8 mouse cellular contexts compared by ENCODE assay signal in the genomic region with DNA sequence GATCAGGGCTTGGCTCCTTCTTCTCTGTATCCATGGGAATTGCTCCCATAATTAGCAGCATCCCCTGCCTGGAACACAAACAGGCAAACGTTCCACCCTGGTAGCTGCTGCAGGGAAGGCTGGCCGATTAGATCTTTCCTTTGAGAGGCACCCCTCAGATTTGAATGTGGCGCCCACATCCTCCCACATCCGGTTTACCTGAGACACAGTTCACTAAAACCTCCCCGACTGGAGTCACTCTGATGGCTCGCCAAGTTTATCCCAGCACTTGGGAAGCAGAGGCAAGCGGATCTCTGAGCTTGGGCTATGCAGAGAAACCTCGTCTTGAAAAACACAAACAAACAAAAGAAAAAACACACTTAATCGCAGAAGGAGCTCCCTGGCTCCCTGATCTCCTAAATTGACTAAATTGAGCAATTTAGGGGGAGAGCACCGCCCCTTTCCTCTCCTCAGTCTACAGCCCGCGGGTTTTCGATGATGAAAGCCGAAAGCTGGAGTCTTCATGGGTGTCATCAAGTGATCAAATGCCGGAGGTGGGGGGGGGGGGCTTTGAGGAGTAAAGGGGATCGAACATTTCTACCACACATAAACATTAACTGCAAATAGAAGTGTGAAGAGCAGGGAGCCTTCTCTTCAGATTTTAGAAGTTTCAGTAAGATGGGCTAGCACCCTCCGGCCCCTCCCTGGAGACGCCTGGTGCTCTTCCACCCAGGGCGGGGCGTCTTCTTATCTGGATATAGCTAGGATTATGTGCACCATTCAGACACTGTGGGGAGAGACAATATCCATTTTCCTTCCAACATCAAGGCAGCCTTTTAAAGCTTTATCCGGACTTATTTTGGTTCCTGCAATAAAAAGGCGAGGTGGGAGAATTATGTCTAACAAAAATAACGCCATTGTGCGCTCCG. TPM values are rescaled to one million over a fixed set of nuclear protein-coding genes. Genes with fewer than 3 reads are reported as not detected.
DNase-seq lines count a peak whose midpoint lies in the region; ATAC-seq and TF ChIP-seq lines count a peak whose summit lies in the region.

No protein-coding gene starts in this region.

- TF ChIP-seq CTCF in gastrocnemius, adult 2 months (IDR thresholded peaks at IDR 0.05), result no peak
- no peak for TF ChIP-seq CTCF in midbrain, postnatal 0 days (IDR thresholded peaks at IDR 0.05)
- no peak for TF ChIP-seq CTCF in intestine, postnatal 0 days (IDR thresholded peaks at IDR 0.05; ENCODE audit: low read depth)

- H3K27me3 ChIP-seq in midbrain, embryonic 12.5 days, result peaks cover 12% of the 10 kb centered on the region; the same call in 1 of the 2 replicates
- H3K27me3 ChIP-seq in midbrain, postnatal 0 days (ENCODE audit: insufficient read depth, low read length), result no peaks in the 10 kb centered on the region; the same call in 1 of the 2 replicates
- no peaks in the 10 kb centered on the region for H3K27me3 ChIP-seq in intestine, postnatal 0 days (replicated peaks; ENCODE audit: control insufficient read depth, insufficient read depth, low read length)

- peaks cover 18% of the 10 kb centered on the region for H3K4me1 ChIP-seq in midbrain, embryonic 12.5 days
- no peaks in the 10 kb centered on the region for H3K4me1 ChIP-seq in midbrain, postnatal 0 days (ENCODE audit: insufficient read depth, low read length)
- H3K4me1 ChIP-seq in intestine, postnatal 0 days (replicated peaks; ENCODE audit: control insufficient read depth, insufficient read depth, low read length), result no peaks in the 10 kb centered on the region

- DNase-seq in gastrocnemius, adult 2 months, result no peak
- no peak for DNase-seq in gastrocnemius, postnatal 10 days
- DNase-seq in midbrain, postnatal 0 days (ENCODE audit: low spot score), result no peak
- DNase-seq in thymus, postnatal 0 days (ENCODE audit: low spot score), result peak; percentile 70
- DNase-seq in embryo, embryonic 9.5 days (ENCODE audit: extremely low spot score), result no peak
- no peak for DNase-seq in frontal cortex, postnatal 36 days (ENCODE audit: low spot score in 2 of 2)

- H3K4me3 ChIP-seq in gastrocnemius, adult 2 months, result peak overlapping the region; percentile 45
- H3K4me3 ChIP-seq in midbrain, embryonic 12.5 days, result no peak overlapping the region
- no peak overlapping the region for H3K4me3 ChIP-seq in midbrain, postnatal 0 days (ENCODE audit: low read depth, low read length)
- no peak overlapping the region for H3K4me3 ChIP-seq in intestine, postnatal 0 days (ENCODE audit: low read depth, low read length)

- H3K27ac ChIP-seq in gastrocnemius, adult 2 months, result no peak overlapping the region
- no peak overlapping the region for H3K27ac ChIP-seq in midbrain, embryonic 12.5 days (replicated peaks)
- H3K27ac ChIP-seq in midbrain, postnatal 0 days (ENCODE audit: low read depth, low read length), result no peak overlapping the region
- no peak overlapping the region for H3K27ac ChIP-seq in intestine, postnatal 0 days (ENCODE audit: low read depth, low read length)

- H3K36me3 ChIP-seq in midbrain, embryonic 12.5 days, result no peaks in the 10 kb centered on the region
- H3K36me3 ChIP-seq in midbrain, postnatal 0 days (ENCODE audit: insufficient read depth, low read length), result no peaks in the 10 kb centered on the region
- no peaks in the 10 kb centered on the region for H3K36me3 ChIP-seq in intestine, postnatal 0 days (ENCODE audit: control insufficient read depth, insufficient read depth)

- peak overlapping the region; percentile 10; the same call in 1 of the 2 replicates for H3K4me2 ChIP-seq in midbrain, embryonic 12.5 days (replicated peaks)
- H3K4me2 ChIP-seq in midbrain, postnatal 0 days (ENCODE audit: low read depth, low read length, poor library complexity, severe bottlenecking), result no peak overlapping the region
- peak overlapping the region; percentile 13 for H3K4me2 ChIP-seq in intestine, postnatal 0 days (replicated peaks; ENCODE audit: low read depth)

- intact Hi-C loops in gastrocnemius, adult 2 months (cut with DNase I), result loop anchor here (5.0 kb wide), 1 partner anchor 236 kb away; no protein-coding TSS in a partner anchor

- H3K9me3 ChIP-seq in midbrain, embryonic 12.5 days, result no peaks in the 10 kb centered on the region
- no peaks in the 10 kb centered on the region for H3K9me3 ChIP-seq in midbrain, postnatal 0 days (ENCODE audit: low read length)
- no peaks in the 10 kb centered on the region for H3K9me3 ChIP-seq in intestine, postnatal 0 days (ENCODE audit: control insufficient read depth)

- WGBS in midbrain, embryonic 12.5 days, result 32% methylated on average over 25 of the region's 25 CpGs
- WGBS in midbrain, postnatal 0 days, result 36% methylated on average over 25 of the region's 25 CpGs
- WGBS in intestine, postnatal 0 days, result 22% methylated on average over 25 of the region's 25 CpGs

- no peak for ATAC-seq in midbrain, embryonic 12.5 days (ENCODE audit: low FRiP score, low read depth)
- ATAC-seq in midbrain, postnatal 0 days (ENCODE audit: low FRiP score), result no peak
- ATAC-seq in intestine, postnatal 0 days, result no peak

- H3K9ac ChIP-seq in midbrain, embryonic 12.5 days (replicated peaks), result 0 out of 2 replicates have a peak overlapping the region, but pooled peaks have one; percentile 35
- no peak overlapping the region for H3K9ac ChIP-seq in midbrain, postnatal 0 days (replicated peaks; ENCODE audit: low read length, poor library complexity, severe bottlenecking)
- H3K9ac ChIP-seq in intestine, postnatal 0 days (ENCODE audit: low read depth, low read length), result no peak overlapping the region

RNA-seq across cellular contexts. Expression of a gene that starts 59.5 kb away (rescaled TPM):
- total RNA-seq in gastrocnemius, adult 2 months (2021), result 1 to 10 TPM; 3.5 to 4.8 TPM
- 1 to 10 TPM; 7.2 to 8.1 TPM for total RNA-seq in gastrocnemius, postnatal 10 days (2021)
- polyA plus RNA-seq in midbrain, embryonic 12.5 days (2016; fragmentation: Nextera tagmentation; extraction: Ambion mirVana), result 23.6 and 26.6 TPM in 2 replicates
- 25.2 and 30.9 TPM in 2 replicates for total RNA-seq in midbrain, postnatal 0 days (2014; rRNA removed)
- polyA plus RNA-seq in midbrain, postnatal 0 days (2015; fragmentation: Nextera tagmentation; extraction: Ambion mirVana), result 20.4 and 21.6 TPM in 2 replicates
- polyA plus RNA-seq in intestine, postnatal 0 days (2015; fragmentation: Nextera tagmentation; extraction: Ambion mirVana), result 86.2 and 88.8 TPM in 2 replicates
- 37.3 and 38.8 TPM in 2 replicates for polyA plus RNA-seq in thymus, postnatal 0 days (2015; fragmentation: Nextera tagmentation; extraction: Ambion mirVana)
